Mouse (Mus musculus) olfactory bulb, adult 2 months (tissue): ENCODE measurements around the gene Ryk.

Experiments used
- CTCF ChIP-seq: fragments of 200-500 bp; IDR thresholded peaks from 2 replicates; pipeline ENCODE4 v1.5.1; 2012; ENCODE audit warnings: low read depth, mild to moderate bottlenecking, low read length, moderate library complexity; ENCODE audit not compliant: insufficient read depth
- POLR2A ChIP-seq: fragments of 200-500 bp; IDR thresholded peaks from 2 replicates; pipeline ENCODE4 v1.6.1; 2012; ENCODE audit warnings: mild to moderate bottlenecking, low read depth, low read length, moderate library complexity; ENCODE audit not compliant: insufficient read depth

DNA sequence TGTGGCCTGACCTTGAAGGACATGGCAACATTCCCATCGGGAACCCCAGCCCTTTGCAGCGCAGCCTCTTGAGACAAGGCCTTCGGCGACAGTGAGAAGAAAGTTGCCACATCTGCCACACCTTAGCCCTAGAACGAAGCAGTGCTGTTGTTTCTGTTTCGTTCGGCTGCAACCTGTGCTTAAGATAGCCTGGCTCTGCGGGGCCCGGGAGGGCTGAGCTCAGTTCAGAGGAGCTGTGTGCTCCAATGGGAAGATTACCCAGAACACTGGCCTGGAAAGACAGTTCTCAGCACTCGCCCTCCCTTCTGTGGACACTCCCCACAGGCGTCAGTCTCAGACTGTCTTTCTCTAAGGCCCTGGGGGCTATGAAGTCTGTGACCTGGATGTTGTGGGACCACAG is 89.1 kb downstream of the Ryk start:
- no peak for TF ChIP-seq CTCF
- TF ChIP-seq POLR2A: no peak
